Mouse (Mus musculus): ENCODE measurements at regions not wholly inside any gene's neighbourhood (a gene's known extent, or its start where the extent isn't known, plus 50 kb on each side); places are given as distances from the start of the nearest gene placed in this dataset.
A peak's percentile ranks its signal among the peaks of the same experiment; 100 is the strongest.

GRCm38 (mm10) chr12:17601245-17602023 is 56.8 kb downstream of the Odc1 start:
- DNase-seq (ENCODE audit: low spot score in 2 of 2) = no peak

DNA sequence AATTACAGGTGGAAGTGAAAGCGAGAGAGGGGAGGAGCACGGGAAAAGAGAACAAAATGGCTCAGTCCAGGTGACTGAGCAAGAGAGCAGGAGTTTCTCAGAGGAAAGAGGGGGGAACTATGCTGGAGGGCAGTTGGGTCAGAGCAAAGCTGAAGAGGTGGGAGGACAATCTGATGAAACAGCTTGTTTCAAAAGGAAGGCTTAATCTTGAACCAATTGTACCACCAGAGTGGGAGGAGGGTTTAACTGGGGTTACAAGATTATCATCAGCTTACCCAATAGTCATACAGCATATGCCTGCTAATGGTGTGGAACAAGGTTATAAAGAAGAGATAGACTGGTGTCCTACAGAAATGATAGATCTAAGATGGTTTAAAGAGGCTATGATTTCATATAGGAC is 59.0 kb downstream of the Odc1 start:
- no peak for DNase-seq (ENCODE audit: low spot score in 2 of 2)

DNA sequence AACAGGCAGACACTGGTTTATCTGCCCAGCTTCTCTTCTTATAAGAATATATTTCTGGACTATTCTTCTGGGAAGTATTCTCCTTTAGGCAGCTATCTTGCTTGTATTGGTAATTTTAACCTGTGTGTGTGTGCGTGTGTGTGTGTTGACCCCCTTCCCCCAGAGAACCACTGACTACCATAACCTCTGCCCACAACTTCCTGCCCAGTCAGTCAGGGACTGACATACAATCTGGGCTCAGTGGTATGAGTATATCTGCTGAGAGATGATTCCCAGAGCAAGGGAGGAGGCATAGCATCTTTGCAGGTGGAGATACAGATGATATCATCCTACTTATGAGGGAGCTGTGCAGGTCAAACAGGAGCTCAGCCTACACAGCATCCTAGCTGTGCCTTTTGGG is 65.8 kb downstream of the Odc1 start:
- no peak for DNase-seq (ENCODE audit: low spot score in 2 of 2)

- peak; percentile 56 to 76 for DNase-seq (ENCODE audit: low spot score in 2 of 2)
These were observed 67.4 kb downstream of the Odc1 start for GRCm38 (mm10) chr12:17611988-17612387.

- DNase-seq (ENCODE audit: low spot score in 2 of 2) = no peak
These were observed 72.4 kb upstream of the Hpcal1 start for GRCm38 (mm10) chr12:17618300-17618699.

GRCm38 (mm10) chr12:17620226-17620625 is 70.4 kb upstream of the Hpcal1 start:
- DNase-seq (ENCODE audit: low spot score in 2 of 2) = no peak

DNA sequence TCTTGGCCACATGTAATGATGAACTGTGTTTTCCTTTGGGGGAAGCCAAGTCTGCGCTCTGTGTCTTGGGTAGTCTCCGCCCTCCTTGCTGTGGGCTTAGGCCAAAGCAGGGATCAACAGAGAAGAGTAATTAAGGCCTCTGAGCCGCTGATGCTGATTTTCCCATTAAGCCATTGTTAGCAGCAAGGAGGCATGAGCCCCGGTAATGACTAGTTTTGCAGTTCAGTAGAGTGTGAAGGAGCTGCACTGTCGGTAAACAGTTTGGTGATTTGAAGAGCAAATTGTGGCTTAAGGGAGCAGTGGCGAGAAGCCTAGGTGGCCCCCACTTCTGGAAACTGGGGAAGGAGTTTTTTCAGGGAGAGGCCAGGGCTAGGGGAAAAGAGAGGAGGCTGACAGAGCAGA is 69.2 kb upstream of the Hpcal1 start:
- DNase-seq (ENCODE audit: low spot score in 2 of 2) = no peak

- DNase-seq (ENCODE audit: low spot score in 2 of 2) = no peak
These were observed 68.1 kb upstream of the Hpcal1 start for GRCm38 (mm10) chr12:17622509-17623005.

DNA sequence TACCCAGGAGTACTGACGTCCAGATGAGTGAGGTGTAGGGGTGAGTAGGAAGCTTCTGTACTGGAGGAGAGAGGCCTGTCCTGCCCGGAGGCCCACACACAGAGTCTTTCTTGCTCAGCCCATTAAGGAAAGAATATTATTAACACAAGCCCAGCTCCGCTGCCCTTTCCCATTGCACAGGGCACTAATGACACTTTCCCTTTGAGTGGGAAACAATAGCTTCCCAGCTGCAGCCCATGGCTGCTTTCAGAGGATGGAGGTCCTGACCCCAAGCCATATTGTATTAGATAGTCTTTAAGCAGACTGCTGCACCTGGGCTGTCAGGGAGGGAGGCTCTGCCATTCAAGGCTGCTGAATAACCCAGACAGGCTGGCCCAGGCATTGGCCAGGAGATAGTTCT is 64.6 kb upstream of the Hpcal1 start:
- DNase-seq (ENCODE audit: low spot score in 2 of 2) = no peak

GRCm38 (mm10) chr12:17631161-17631560 is 59.5 kb upstream of the Hpcal1 start:
- no peak for DNase-seq (ENCODE audit: low spot score in 2 of 2)

GRCm38 (mm10) chr12:17636146-17636545 is 54.5 kb upstream of the Hpcal1 start:
- peak in 1 of 2 experiments; percentile 26 for DNase-seq (ENCODE audit: low spot score in 2 of 2)

DNA sequence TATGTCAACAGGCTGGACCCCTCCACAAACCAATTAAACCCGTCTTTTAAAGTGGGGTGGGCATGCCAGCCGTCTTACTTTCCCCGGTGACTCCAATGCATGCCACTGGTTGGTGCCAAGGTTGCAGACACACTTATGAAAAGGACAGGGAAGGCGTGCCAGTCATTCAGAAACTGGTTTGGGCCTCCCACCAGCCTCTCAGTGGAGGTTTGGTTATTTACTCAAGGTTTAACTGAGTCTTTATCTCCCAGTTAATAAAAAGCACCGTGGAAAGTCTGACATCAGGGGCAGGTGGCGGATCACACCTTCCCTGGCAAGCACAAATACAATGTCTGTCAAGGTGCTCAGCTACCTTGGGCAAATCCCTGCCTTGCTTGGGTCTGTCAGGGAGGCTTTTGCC is 54.1 kb upstream of the Hpcal1 start:
- DNase-seq (ENCODE audit: low spot score in 2 of 2) = no peak
